Mouse (Mus musculus) gastrocnemius, postnatal 10 days (tissue): ENCODE results near the gene Zcchc2. TPM values are rescaled to one million over a fixed set of nuclear protein-coding genes. Genes with fewer than 3 reads are reported as not detected.

Experiments
- DNase-seq: peaks from one replicate; pipeline ENCODE4 v3.0.0; 2021; ENCODE audit warnings: mixed read lengths
- total RNA-seq, 2 experiments: library from RNA; stranded (reverse); gene quantifications; 2 replicates each; pipeline ENCODE4 v1.2.3; 2021

Gene Zcchc2
- total RNA-seq, 2 experiments from 2014 or later, result 6.6 to 8.4 TPM

GRCm38 (mm10) chr1:105988903-105989639 lies 1.1 kb upstream of the Zcchc2 start:
- no peak for DNase-seq

GRCm38 (mm10) chr1:105989640-105989984 lies 594 bp upstream of the Zcchc2 start:
- no peak for DNase-seq

- DNase-seq, result peak; percentile 71
Measured at GRCm38 (mm10) chr1:105990911-105991761, 930 bp downstream of the Zcchc2 start.

- DNase-seq, result no peak
Measured at GRCm38 (mm10) chr1:105991931-105992837, 2.0 kb downstream of the Zcchc2 start.

GRCm38 (mm10) chr1:105993196-105993595 lies 3.0 kb downstream of the Zcchc2 start:
- DNase-seq, result peak; percentile 35

- peak; percentile 86 for DNase-seq
Measured at GRCm38 (mm10) chr1:105993601-105994209, 3.5 kb downstream of the Zcchc2 start.

- no peak for DNase-seq
Measured at GRCm38 (mm10) chr1:105995966-105996365, 5.8 kb downstream of the Zcchc2 start.

GRCm38 (mm10) chr1:105997282-105997681 lies 7.1 kb downstream of the Zcchc2 start:
- DNase-seq, result no peak

GRCm38 (mm10) chr1:105999802-106000201 lies 9.6 kb downstream of the Zcchc2 start:
- no peak for DNase-seq

- no peak for DNase-seq
Measured at GRCm38 (mm10) chr1:106007581-106007980, 17.4 kb downstream of the Zcchc2 start.

GRCm38 (mm10) chr1:106011097-106011496 lies 20.9 kb downstream of the Zcchc2 start:
- DNase-seq, result no peak

GRCm38 (mm10) chr1:106013759-106014158 lies 23.6 kb downstream of the Zcchc2 start:
- no peak for DNase-seq

GRCm38 (mm10) chr1:106016262-106016661 lies 26.1 kb downstream of the Zcchc2 start:
- no peak for DNase-seq

- DNase-seq, result no peak
Measured at GRCm38 (mm10) chr1:106019854-106020253, 29.6 kb downstream of the Zcchc2 start.

- DNase-seq, result no peak
Measured at GRCm38 (mm10) chr1:106022998-106023397, 32.8 kb downstream of the Zcchc2 start.

- DNase-seq, result no peak
Measured at GRCm38 (mm10) chr1:106024254-106024653, 34.0 kb downstream of the Zcchc2 start.

GRCm38 (mm10) chr1:106024778-106025177 lies 34.6 kb downstream of the Zcchc2 start:
- no peak for DNase-seq

- no peak for DNase-seq
Measured at GRCm38 (mm10) chr1:106029769-106030168, 39.6 kb downstream of the Zcchc2 start.

- DNase-seq, result no peak
Measured at GRCm38 (mm10) chr1:106030331-106030730, 40.1 kb downstream of the Zcchc2 start.

GRCm38 (mm10) chr1:106030886-106031285 lies 40.7 kb downstream of the Zcchc2 start:
- DNase-seq, result no peak

- DNase-seq, result no peak
Measured at GRCm38 (mm10) chr1:106031908-106032307, 41.7 kb downstream of the Zcchc2 start.

GRCm38 (mm10) chr1:106034776-106035175 lies 44.6 kb downstream of the Zcchc2 start:
- DNase-seq, result no peak
